Mouse (Mus musculus): ENCODE results near the gene Cfap57.
"Not testable (repeated sequence)": the region's sequence is repeated elsewhere in the genome, so short reads cannot be mapped to it uniquely, and the experiment has no call there.

GRCm38 (mm10) chr4:118547424-118548129 is 73.0 kb downstream of the Cfap57 start:
- TF ChIP-seq GATA1 (IDR thresholded peaks at IDR 0.05; ENCODE audit: borderline replicate concordance, low read length); FLI1 (IDR thresholded peaks at IDR 0.05; ENCODE audit: low read length): not testable (repeated sequence)

Data from megakaryocyte, embryonic 14.5 days (primary cell).